In genomic region chr7:19701069-19701761, GRCm38 (mm10) we compare ENCODE assay signal across 8 mouse cellular contexts. TPM values are rescaled to one million over a fixed set of nuclear protein-coding genes. Genes with fewer than 3 reads are reported as not detected.
DNase-seq lines count a peak whose midpoint lies in the region; ATAC-seq lines count a peak whose summit lies in the region.

No protein-coding gene starts in this region.

- DNase-seq in ovary, postnatal 36 days (ENCODE audit: low spot score), result peak; percentile 75
- no peak for DNase-seq in ovary, postnatal 10 days (ENCODE audit: low spot score)
- DNase-seq in embryonic facial prominence, embryonic 11.5 days (ENCODE audit: low spot score), result peak; percentile 75
- peak; percentile 77 for DNase-seq in liver, embryonic 11.5 days (ENCODE audit: low spot score)
- peak; percentile 86 for DNase-seq in testis, postnatal 10 days (ENCODE audit: low spot score)

- no peaks in the 10 kb centered on the region for H3K27me3 ChIP-seq in embryonic facial prominence, embryonic 11.5 days (ENCODE audit: control insufficient read depth, insufficient read depth, low read length)
- no peaks in the 10 kb centered on the region for H3K27me3 ChIP-seq in heart, embryonic 13.5 days (replicated peaks)
- H3K27me3 ChIP-seq in kidney, embryonic 16.5 days (ENCODE audit: insufficient read depth, low read length), result no peaks in the 10 kb centered on the region
- H3K27me3 ChIP-seq in liver, embryonic 11.5 days (replicated peaks; ENCODE audit: control insufficient read depth, insufficient read depth, low read length), result no peaks in the 10 kb centered on the region

- H3K4me3 ChIP-seq in embryonic facial prominence, embryonic 11.5 days (ENCODE audit: low read depth, low read length), result no peak overlapping the region
- H3K4me3 ChIP-seq in heart, embryonic 13.5 days, result no peak overlapping the region
- no peak overlapping the region for H3K4me3 ChIP-seq in kidney, embryonic 16.5 days (ENCODE audit: low read length)
- no peak overlapping the region for H3K4me3 ChIP-seq in liver, embryonic 11.5 days (ENCODE audit: low read depth, low read length)

- H3K27ac ChIP-seq in embryonic facial prominence, embryonic 11.5 days (replicated peaks; ENCODE audit: low read depth, low read length), result no peak overlapping the region
- peak overlapping the region; percentile 69 for H3K27ac ChIP-seq in heart, embryonic 13.5 days (replicated peaks)
- H3K27ac ChIP-seq in kidney, embryonic 16.5 days (ENCODE audit: low read length), result peak overlapping the region; percentile 65
- peak overlapping the region; percentile 72 for H3K27ac ChIP-seq in liver, embryonic 11.5 days (ENCODE audit: low read depth, low read length)

- H3K9ac ChIP-seq in embryonic facial prominence, embryonic 11.5 days (replicated peaks; ENCODE audit: low read length), result peak overlapping the region; percentile 32; the same call in 1 of the 2 replicates
- peak overlapping the region; percentile 68 for H3K9ac ChIP-seq in heart, embryonic 13.5 days
- peak overlapping the region; percentile 23 for H3K9ac ChIP-seq in kidney, embryonic 16.5 days (replicated peaks; ENCODE audit: low read length)
- no peak overlapping the region for H3K9ac ChIP-seq in liver, embryonic 11.5 days (ENCODE audit: low read depth, low read length)

- no peaks in the 10 kb centered on the region for H3K9me3 ChIP-seq in embryonic facial prominence, embryonic 11.5 days (replicated peaks; ENCODE audit: control insufficient read depth, low read length)
- no peaks in the 10 kb centered on the region for H3K9me3 ChIP-seq in heart, embryonic 13.5 days
- no peaks in the 10 kb centered on the region for H3K9me3 ChIP-seq in kidney, embryonic 16.5 days (ENCODE audit: low read length)
- H3K9me3 ChIP-seq in liver, embryonic 11.5 days (ENCODE audit: control insufficient read depth, low read length), result no peaks in the 10 kb centered on the region

- peaks cover 4% of the 10 kb centered on the region for H3K36me3 ChIP-seq in embryonic facial prominence, embryonic 11.5 days (replicated peaks; ENCODE audit: control insufficient read depth, insufficient read depth, low read depth, low read length)
- H3K36me3 ChIP-seq in heart, embryonic 13.5 days, result peaks cover 59% of the 10 kb centered on the region
- H3K36me3 ChIP-seq in kidney, embryonic 16.5 days (ENCODE audit: insufficient read depth, low read length), result peaks cover 32% of the 10 kb centered on the region
- peaks cover 29% of the 10 kb centered on the region for H3K36me3 ChIP-seq in liver, embryonic 11.5 days (ENCODE audit: control insufficient read depth, insufficient read depth, low read length)

- H3K4me1 ChIP-seq in embryonic facial prominence, embryonic 11.5 days (ENCODE audit: control insufficient read depth, insufficient read depth, low read length), result peaks cover 5% of the 10 kb centered on the region; the same call in 1 of the 2 replicates
- peaks cover 49% of the 10 kb centered on the region for H3K4me1 ChIP-seq in heart, embryonic 13.5 days
- peaks cover 25% of the 10 kb centered on the region for H3K4me1 ChIP-seq in kidney, embryonic 16.5 days (ENCODE audit: insufficient read depth, low read length)
- H3K4me1 ChIP-seq in liver, embryonic 11.5 days (replicated peaks; ENCODE audit: control insufficient read depth, insufficient read depth, low read length), result peaks cover 46% of the 10 kb centered on the region

- WGBS in embryonic facial prominence, embryonic 11.5 days, result 29% methylated on average over 22 of the region's 22 CpGs
- WGBS in heart, embryonic 13.5 days, result 27% methylated on average over 22 of the region's 22 CpGs
- WGBS in kidney, embryonic 16.5 days, result 31% methylated on average over 22 of the region's 22 CpGs
- 26% methylated on average over 22 of the region's 22 CpGs for WGBS in liver, embryonic 11.5 days

- no peak overlapping the region for H3K4me2 ChIP-seq in embryonic facial prominence, embryonic 11.5 days (ENCODE audit: low read depth, low read length)
- peak overlapping the region; percentile 35 for H3K4me2 ChIP-seq in heart, embryonic 13.5 days
- H3K4me2 ChIP-seq in kidney, embryonic 16.5 days (replicated peaks; ENCODE audit: low read depth, low read length), result no peak overlapping the region
- peak overlapping the region; percentile 32 for H3K4me2 ChIP-seq in liver, embryonic 11.5 days

- ATAC-seq in embryonic facial prominence, embryonic 11.5 days (replicated peaks; ENCODE audit: insufficient number of reproducible peaks, low FRiP score, low TSS enrichment, low read depth), result peak; percentile 46; the same call in 1 of the 2 replicates
- ATAC-seq in heart, embryonic 13.5 days (ENCODE audit: extremely low read depth, insufficient number of reproducible peaks, low FRiP score, low TSS enrichment), result no peak; the same call in 1 of the 2 replicates
- peak; percentile 86 for ATAC-seq in kidney, embryonic 16.5 days (ENCODE audit: low FRiP score, low TSS enrichment)
- peak; percentile 77 for ATAC-seq in liver, embryonic 11.5 days (replicated peaks; ENCODE audit: low FRiP score)
- ATAC-seq in monocyte, adult 5-6 weeks (replicated peaks; ENCODE audit: insufficient number of reproducible peaks, low FRiP score, low TSS enrichment, poor library complexity, severe bottlenecking), result peak; percentile 44

RNA-seq across cellular contexts. Expression of gene Apoe, which starts 2.2 kb away (rescaled TPM):
- 180 and 210 TPM in 2 replicates for polyA plus RNA-seq in embryonic facial prominence, embryonic 11.5 days (2014; fragmentation: Nextera tagmentation; extraction: Ambion mirVana)
- 480 and 561 TPM in 2 replicates for polyA plus RNA-seq in heart, embryonic 13.5 days (2015; fragmentation: Nextera tagmentation; extraction: Ambion mirVana)
- 291 and 312 TPM in 2 replicates for polyA plus RNA-seq in kidney, embryonic 16.5 days (2015; fragmentation: Nextera tagmentation; extraction: Ambion mirVana)
- polyA plus RNA-seq in liver, embryonic 11.5 days (2014; fragmentation: Nextera tagmentation; extraction: Ambion mirVana), result 1,439 and 1,470 TPM in 2 replicates
- total RNA-seq in monocyte, adult 5-6 weeks (2017), result 4,026 to 6,646 TPM (median 6,582 TPM) in 3 replicates

RNA-seq across cellular contexts. Expression of gene Apoc1, which starts 8.8 kb away (rescaled TPM):
- polyA plus RNA-seq in embryonic facial prominence, embryonic 11.5 days (2014; fragmentation: Nextera tagmentation; extraction: Ambion mirVana), result 5.4 and 6.1 TPM in 2 replicates
- 8.8 and 13.9 TPM in 2 replicates for polyA plus RNA-seq in heart, embryonic 13.5 days (2015; fragmentation: Nextera tagmentation; extraction: Ambion mirVana)
- 13.4 and 16.1 TPM in 2 replicates for polyA plus RNA-seq in kidney, embryonic 16.5 days (2015; fragmentation: Nextera tagmentation; extraction: Ambion mirVana)
- polyA plus RNA-seq in liver, embryonic 11.5 days (2014; fragmentation: Nextera tagmentation; extraction: Ambion mirVana), result 173 and 199 TPM in 2 replicates
- total RNA-seq in monocyte, adult 5-6 weeks (2017), result 10.9 to 16.5 TPM (median 12.4 TPM) in 3 replicates

RNA-seq across cellular contexts. Expression of gene Tomm40, which starts 14.0 kb away (rescaled TPM):
- polyA plus RNA-seq in embryonic facial prominence, embryonic 11.5 days (2014; fragmentation: Nextera tagmentation; extraction: Ambion mirVana), result 123 and 131 TPM in 2 replicates
- 128 and 146 TPM in 2 replicates for polyA plus RNA-seq in heart, embryonic 13.5 days (2015; fragmentation: Nextera tagmentation; extraction: Ambion mirVana)
- polyA plus RNA-seq in kidney, embryonic 16.5 days (2015; fragmentation: Nextera tagmentation; extraction: Ambion mirVana), result 136 and 153 TPM in 2 replicates
- 259 and 264 TPM in 2 replicates for polyA plus RNA-seq in liver, embryonic 11.5 days (2014; fragmentation: Nextera tagmentation; extraction: Ambion mirVana)
- total RNA-seq in monocyte, adult 5-6 weeks (2017), result 19.6 to 24.2 TPM (median 23.8 TPM) in 3 replicates

RNA-seq across cellular contexts. Expression of gene Apoc4, which starts 19.9 kb away (rescaled TPM):
- not detected in 2 replicates for polyA plus RNA-seq in embryonic facial prominence, embryonic 11.5 days (2014; fragmentation: Nextera tagmentation; extraction: Ambion mirVana)
- 0.84 and 3.7 TPM in 2 replicates for polyA plus RNA-seq in heart, embryonic 13.5 days (2015; fragmentation: Nextera tagmentation; extraction: Ambion mirVana)
- 1.6 and 2.2 TPM in 2 replicates for polyA plus RNA-seq in kidney, embryonic 16.5 days (2015; fragmentation: Nextera tagmentation; extraction: Ambion mirVana)
- polyA plus RNA-seq in liver, embryonic 11.5 days (2014; fragmentation: Nextera tagmentation; extraction: Ambion mirVana), result 4.8 and 5.4 TPM in 2 replicates
- 0.48 TPM in 1 of 3 replicates, not detected in the others for total RNA-seq in monocyte, adult 5-6 weeks (2017)

RNA-seq across cellular contexts. Expression of gene Gm44805, which starts 20.0 kb away (rescaled TPM):
- not detected in 2 replicates for polyA plus RNA-seq in embryonic facial prominence, embryonic 11.5 days (2014; fragmentation: Nextera tagmentation; extraction: Ambion mirVana)
- polyA plus RNA-seq in heart, embryonic 13.5 days (2015; fragmentation: Nextera tagmentation; extraction: Ambion mirVana), result 2.9 TPM in 1 of 2 replicates, not detected in the other
- 1.1 TPM in 1 of 2 replicates, not detected in the other for polyA plus RNA-seq in kidney, embryonic 16.5 days (2015; fragmentation: Nextera tagmentation; extraction: Ambion mirVana)
- polyA plus RNA-seq in liver, embryonic 11.5 days (2014; fragmentation: Nextera tagmentation; extraction: Ambion mirVana), result not detected in 2 replicates
- total RNA-seq in monocyte, adult 5-6 weeks (2017), result not detected in 3 replicates

Comparison
In these comparisons a context has a peak if more than half of its experiments do, and no peak if none do; other contexts are left out.
1. H3K4me2 ChIP-seq: peak in heart, embryonic 13.5 days (single experiment) and liver, embryonic 11.5 days (single experiment); none in embryonic facial prominence, embryonic 11.5 days (single experiment) and kidney, embryonic 16.5 days (single experiment).
2. RNA of gene Apoc1, which starts 8.8 kb away (polyA plus RNA-seq): 173 to 199 TPM in liver, embryonic 11.5 days; 13.4 to 16.1 TPM in kidney, embryonic 16.5 days, 8.8 to 13.9 TPM in heart, embryonic 13.5 days and 5.4 to 6.1 TPM in embryonic facial prominence, embryonic 11.5 days; every median in the first group is over 10 times any median in the second.